Mouse (Mus musculus) thymus, postnatal 0 days (tissue): ENCODE results near the gene Rpl22. TPM values are rescaled to one million over a fixed set of nuclear protein-coding genes. Genes with fewer than 3 reads are reported as not detected.

Experiments
- polyA plus RNA-seq: library from polyadenylated mRNA; unstranded; fragments of >200 nt; fragmentation: Nextera tagmentation; extraction: Ambion mirVana; gene quantifications from 2 replicates; pipeline ENCODE4 v1.2.1, GENCODE M21; 2015

Gene Rpl22
- polyA plus RNA-seq, 1 experiment from 2014 or later, result 557 TPM

Other genes starting within 250 kb of the Rpl22 start
- gene Tnfrsf25, start 209.8 kb upstream of the Rpl22 start, polyA plus RNA-seq, result 37.7 and 44.1 TPM in 2 replicates
- gene Espn, start 173.4 kb upstream of the Rpl22 start, polyA plus RNA-seq, result 3.2 and 3.6 TPM in 2 replicates
- gene Hes2, start 166.9 kb upstream of the Rpl22 start, polyA plus RNA-seq, result 0.21 TPM in 1 of 2 replicates, not detected in the other
- 65.1 and 98.8 TPM in 2 replicates for gene Acot7, start 147.6 kb upstream of the Rpl22 start, polyA plus RNA-seq
- 1.2 and 1.4 TPM in 2 replicates for gene Gpr153, start 51.5 kb upstream of the Rpl22 start, polyA plus RNA-seq
- 0.07 TPM in 1 of 2 replicates, not detected in the other for gene Hes3, start 34.1 kb upstream of the Rpl22 start, polyA plus RNA-seq
- 19.2 and 19.7 TPM in 2 replicates for gene Icmt, start 28.5 kb upstream of the Rpl22 start, polyA plus RNA-seq
- 0.09 TPM in 1 of 2 replicates, not detected in the other for gene Rnf207, start 6.7 kb upstream of the Rpl22 start, polyA plus RNA-seq
- gene Chd5, start 12.9 kb downstream of the Rpl22 start, polyA plus RNA-seq, result 0.03 and 0.07 TPM in 2 replicates
- 0.96 and 1.3 TPM in 2 replicates for gene Nphp4, start 151.0 kb downstream of the Rpl22 start, polyA plus RNA-seq
- 75.7 and 83.1 TPM in 2 replicates for gene Kcnab2, start 152.1 kb downstream of the Rpl22 start, polyA plus RNA-seq